Mouse (Mus musculus) fibroblast of lung, adult 2 months (primary cell): Measurements from ENCODE around the gene Arhgap22.

ENCODE experiments used
- DNase-seq: peaks from one replicate; pipeline ENCODE4 v3.0.0-alpha.2; 2011; ENCODE audit warnings: low read depth

The Arhgap22 gene

GRCm38 (mm10) chr14:33331627-33332026 lies 117.8 kb downstream of the Arhgap22 start:
- no peak for DNase-seq

- no peak for DNase-seq
Observed at GRCm38 (mm10) chr14:33333833-33334232, 120.0 kb downstream of the Arhgap22 start.

- DNase-seq: no peak
Observed at GRCm38 (mm10) chr14:33334402-33334801, 120.6 kb downstream of the Arhgap22 start.

GRCm38 (mm10) chr14:33335733-33336132 lies 121.9 kb downstream of the Arhgap22 start:
- DNase-seq: no peak

- DNase-seq: no peak
Observed at GRCm38 (mm10) chr14:33338684-33339083, 124.9 kb downstream of the Arhgap22 start.

GRCm38 (mm10) chr14:33343131-33343725 lies 129.4 kb downstream of the Arhgap22 start:
- no peak for DNase-seq

GRCm38 (mm10) chr14:33346546-33346945 lies 132.7 kb downstream of the Arhgap22 start:
- DNase-seq: no peak

- DNase-seq: no peak
Observed at GRCm38 (mm10) chr14:33347738-33348137, 133.9 kb downstream of the Arhgap22 start.

GRCm38 (mm10) chr14:33348146-33348545 lies 134.3 kb downstream of the Arhgap22 start:
- no peak for DNase-seq

GRCm38 (mm10) chr14:33351019-33351418 lies 137.2 kb downstream of the Arhgap22 start:
- no peak for DNase-seq

GRCm38 (mm10) chr14:33351984-33352722 lies 138.3 kb downstream of the Arhgap22 start:
- DNase-seq: peak; percentile 69

GRCm38 (mm10) chr14:33352890-33353289 lies 139.1 kb downstream of the Arhgap22 start:
- DNase-seq: no peak

GRCm38 (mm10) chr14:33355276-33355675 lies 141.4 kb downstream of the Arhgap22 start:
- DNase-seq: no peak

- DNase-seq: no peak
Observed at GRCm38 (mm10) chr14:33357600-33358368, 144.0 kb downstream of the Arhgap22 start.

GRCm38 (mm10) chr14:33358891-33359290 lies 145.1 kb downstream of the Arhgap22 start:
- no peak for DNase-seq

- DNase-seq: no peak
Observed at GRCm38 (mm10) chr14:33361546-33361945, 147.7 kb downstream of the Arhgap22 start.

GRCm38 (mm10) chr14:33362122-33362521 lies 148.3 kb downstream of the Arhgap22 start:
- DNase-seq: no peak

- no peak for DNase-seq
Observed at GRCm38 (mm10) chr14:33362807-33363206, 149.0 kb downstream of the Arhgap22 start.

GRCm38 (mm10) chr14:33363611-33364010 lies 149.8 kb downstream of the Arhgap22 start:
- no peak for DNase-seq

GRCm38 (mm10) chr14:33364061-33364460 lies 150.2 kb downstream of the Arhgap22 start:
- DNase-seq: no peak

GRCm38 (mm10) chr14:33366891-33367777 lies 153.3 kb downstream of the Arhgap22 start:
- DNase-seq: no peak

GRCm38 (mm10) chr14:33369375-33369774 lies 155.5 kb downstream of the Arhgap22 start:
- no peak for DNase-seq
